Mouse (Mus musculus) brown adipose tissue, adult 24 weeks (tissue): Measurements from ENCODE around the gene Fscn3. TPM values are rescaled to one million over a fixed set of nuclear protein-coding genes. Genes with fewer than 3 reads are reported as not detected.

Experiments used
- H3K27ac ChIP-seq: fragments of 200-500 bp; replicated peaks from 2 replicates; pipeline ENCODE4 v1.5.1; 2012; ENCODE audit warnings: low read depth, mild to moderate bottlenecking, low read length
- H3K4me1 ChIP-seq: fragments of 200-500 bp; 2 replicates; pipeline ENCODE4 v1.6.1; 2012; ENCODE audit warnings: low read length, mixed read lengths; ENCODE audit not compliant: control insufficient read depth, insufficient read depth, insufficient read length
- H3K4me3 ChIP-seq: fragments of 200-500 bp; 2 replicates; pipeline ENCODE4 v1.5.1; 2012; ENCODE audit warnings: low read depth, mild to moderate bottlenecking, low read length, moderate library complexity; ENCODE audit not compliant: insufficient read depth
- polyA plus RNA-seq: library from polyadenylated mRNA; stranded (reverse); fragments of >200 nt; gene quantifications from 2 replicates; pipeline ENCODE4 v1.2.4, GENCODE M21; 2012; ENCODE audit not compliant: missing spikeins, insufficient read depth, insufficient read length

Fscn3 gene
- polyA plus RNA-seq, 1 experiment = not detected

DNA sequence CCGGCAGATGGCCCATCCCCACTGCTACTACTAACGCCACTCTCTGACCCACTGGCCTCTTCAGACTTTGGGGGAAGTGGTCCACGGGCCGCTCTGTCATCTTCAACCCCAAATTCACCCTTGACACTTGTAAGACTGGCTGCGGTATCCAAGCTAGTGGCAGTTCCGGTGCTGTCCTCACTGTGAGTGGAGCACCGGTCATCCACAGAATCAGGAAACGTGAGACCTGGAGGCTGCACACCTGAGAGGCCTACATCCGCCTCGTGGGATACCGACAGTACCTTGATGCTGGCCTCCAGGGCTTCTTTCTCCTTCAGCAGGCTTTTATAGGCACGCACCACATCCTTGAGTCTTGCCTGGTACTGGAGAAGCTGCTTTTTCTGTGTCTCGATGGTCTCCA, 6.7 kb upstream of the Fscn3 start:
- peak overlapping the region; percentile 74 for H3K27ac ChIP-seq
- H3K4me3 ChIP-seq = peak overlapping the region; percentile 91
- peaks cover 26% of the 10 kb centered on the region for H3K4me1 ChIP-seq

DNA sequence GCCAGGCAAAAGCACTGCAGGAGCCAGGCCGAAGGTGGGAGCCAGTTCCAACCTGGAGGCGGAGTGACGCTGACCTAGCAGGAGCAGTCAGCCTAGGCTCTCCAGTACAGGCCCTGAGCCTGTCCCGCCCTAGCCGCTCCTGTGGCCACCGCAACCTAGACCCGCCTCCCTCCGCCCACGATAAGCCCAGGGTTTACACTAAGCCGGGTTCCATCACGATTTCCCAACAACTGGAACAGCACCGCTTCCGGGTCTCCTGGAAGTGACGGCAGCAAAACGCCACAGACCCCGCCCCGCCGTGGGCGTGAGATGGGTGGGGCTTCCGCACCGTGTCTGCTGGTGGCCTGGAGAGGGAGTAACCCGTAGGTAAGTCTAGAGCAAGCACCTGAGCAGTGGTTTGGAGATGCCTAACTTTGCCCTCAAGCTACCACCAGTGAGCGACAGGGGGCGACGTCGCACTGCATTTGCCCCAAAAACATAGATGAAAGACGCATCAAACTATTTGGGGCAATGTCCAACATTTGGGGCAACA, 6.1 kb upstream of the Fscn3 start:
- H3K4me3 ChIP-seq = peak overlapping the region; percentile 91
- peaks cover 26% of the 10 kb centered on the region for H3K4me1 ChIP-seq
- H3K27ac ChIP-seq = peak overlapping the region; percentile 74

DNA sequence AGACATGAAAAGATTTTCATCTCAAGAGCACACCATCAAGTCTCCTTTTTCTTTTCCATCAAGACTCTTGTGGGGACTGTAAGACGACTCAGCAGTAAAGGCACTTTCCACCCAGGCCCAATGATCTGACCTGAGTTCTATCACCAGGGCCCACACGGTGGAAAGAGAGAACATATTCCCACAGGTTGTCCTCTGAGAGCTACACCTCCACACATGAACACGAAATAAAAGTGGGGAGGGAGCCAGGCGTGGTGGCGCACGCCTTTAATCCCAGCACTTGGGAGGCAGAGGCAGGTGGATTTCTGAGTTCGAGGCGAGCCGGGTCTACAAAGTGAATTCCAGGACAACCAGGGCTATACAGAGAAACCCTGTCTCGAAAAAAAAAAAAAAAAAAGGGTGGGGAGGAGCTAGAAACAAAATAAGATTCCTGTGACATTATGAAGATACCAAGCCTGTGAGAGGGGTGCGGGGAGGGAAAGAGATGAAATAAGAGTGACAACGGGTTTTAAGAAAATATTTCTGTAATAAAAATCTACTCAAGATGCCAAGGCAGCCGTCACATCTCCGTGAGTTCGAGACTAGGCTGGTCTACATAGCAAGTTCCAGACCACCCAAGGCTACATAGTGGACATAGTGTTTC, 4.8 kb upstream of the Fscn3 start:
- Histone ChIP-seq H3K4me1 (peaks cover 24% of the 10 kb centered on the region), H3K27ac (0 out of 2 replicates have a peak overlapping the region, but pooled peaks have one; percentile 40), H3K4me3 (peak overlapping the region; percentile 27)

DNA sequence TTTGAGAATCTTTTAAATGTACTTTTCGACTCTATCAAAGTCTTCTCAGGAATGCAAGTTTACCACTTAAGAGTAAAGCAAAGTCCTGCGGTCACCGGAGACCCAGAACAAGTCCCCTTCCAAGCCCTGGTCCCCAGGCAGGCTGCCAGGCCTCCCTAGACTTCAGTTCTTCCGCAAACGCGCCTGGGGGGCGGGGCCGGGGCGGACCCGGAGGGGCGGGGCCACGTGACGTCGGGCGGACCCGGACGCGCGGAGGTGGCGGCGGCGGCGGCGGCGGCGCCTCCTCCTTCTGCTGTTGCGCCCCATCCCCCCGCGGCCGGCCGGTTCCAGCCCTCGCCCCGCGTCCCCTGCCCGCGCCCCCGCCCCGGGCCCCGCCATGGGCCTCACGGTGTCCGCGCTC, 4.3 kb upstream of the Fscn3 start, which contains the start of gene Arf5:
Gene Arf5, plus strand, starts transcription at position 248 of the 400 bp plus-strand sequence.
- peaks cover 24% of the 10 kb centered on the region for H3K4me1 ChIP-seq
- peak within 1 kb of the TSS; percentile 64 for H3K27ac ChIP-seq
- H3K4me3 ChIP-seq = peak within 1 kb of the TSS; percentile 93

DNA sequence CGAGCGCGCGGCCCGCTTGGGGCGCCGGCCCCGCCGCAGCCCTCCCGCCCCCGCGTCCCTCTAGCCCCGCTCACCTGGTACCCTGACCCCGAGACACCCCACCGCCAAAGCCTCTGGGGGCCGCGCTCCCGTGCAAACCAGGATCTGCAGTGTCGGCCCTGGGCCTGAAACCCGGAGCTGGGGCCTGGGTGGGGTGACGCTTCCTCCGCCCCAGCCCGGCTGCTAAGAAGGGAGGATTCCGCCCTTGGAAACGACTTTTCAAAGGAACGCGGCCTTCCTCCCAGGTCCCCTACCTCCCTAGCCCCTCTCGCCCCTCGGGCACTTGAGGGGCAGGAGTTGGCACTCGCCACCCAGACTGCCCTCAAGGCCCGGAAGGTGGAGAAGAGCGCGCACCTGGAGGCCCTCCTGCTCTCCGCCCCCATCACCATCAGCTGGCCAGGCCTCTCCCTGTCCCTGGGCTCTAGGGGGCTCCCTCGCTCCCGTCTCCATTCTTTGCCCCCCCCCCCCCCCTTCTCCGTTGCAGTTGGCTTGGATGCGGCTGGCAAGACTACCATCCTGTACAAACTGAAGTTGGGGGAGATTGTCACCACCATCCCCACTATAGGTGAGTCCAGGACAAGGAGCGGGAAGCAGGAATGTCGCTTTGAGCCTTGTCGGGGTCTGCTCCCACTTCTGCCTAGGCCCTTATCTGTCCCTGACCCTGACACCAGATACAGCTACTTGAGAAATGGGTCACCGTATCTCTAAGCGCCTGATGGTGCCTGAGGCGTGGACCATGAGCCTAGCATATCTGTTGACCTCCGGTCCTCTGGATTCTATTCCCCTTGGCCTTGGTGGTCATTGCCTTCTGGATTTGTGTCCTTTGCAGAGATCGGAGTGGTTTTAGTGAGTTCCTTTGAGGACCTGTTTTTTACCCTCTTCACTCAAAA, 3.6 kb upstream of the Fscn3 start:
- H3K4me1 ChIP-seq = peaks cover 18% of the 10 kb centered on the region
- H3K4me3 ChIP-seq = peak overlapping the region; percentile 93
- peak overlapping the region; percentile 64 for H3K27ac ChIP-seq

DNA sequence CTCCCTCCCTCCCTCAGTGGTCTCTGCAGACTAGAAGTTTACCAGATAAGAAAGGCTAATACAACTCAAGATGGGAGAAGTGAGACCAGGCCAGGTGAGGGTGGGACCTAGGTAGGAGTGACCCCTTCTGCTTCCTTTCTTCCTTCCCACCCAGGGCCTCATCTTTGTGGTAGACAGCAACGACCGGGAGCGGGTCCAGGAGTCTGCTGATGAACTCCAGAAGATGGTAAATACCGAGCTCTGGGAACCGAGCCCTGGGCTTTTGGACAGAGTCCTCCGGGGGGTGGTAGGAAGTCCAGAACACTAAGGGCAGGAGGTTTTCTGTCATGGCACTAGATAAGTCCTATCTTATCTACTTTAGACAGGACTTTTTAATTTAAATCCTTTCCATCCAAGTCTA, 2.6 kb upstream of the Fscn3 start:
- Histone ChIP-seq H3K4me3 (0 out of 2 replicates have a peak overlapping the region, but pooled peaks have one; percentile 93), H3K4me1 (peaks cover 11% of the 10 kb centered on the region), H3K27ac (no peak overlapping the region)

DNA sequence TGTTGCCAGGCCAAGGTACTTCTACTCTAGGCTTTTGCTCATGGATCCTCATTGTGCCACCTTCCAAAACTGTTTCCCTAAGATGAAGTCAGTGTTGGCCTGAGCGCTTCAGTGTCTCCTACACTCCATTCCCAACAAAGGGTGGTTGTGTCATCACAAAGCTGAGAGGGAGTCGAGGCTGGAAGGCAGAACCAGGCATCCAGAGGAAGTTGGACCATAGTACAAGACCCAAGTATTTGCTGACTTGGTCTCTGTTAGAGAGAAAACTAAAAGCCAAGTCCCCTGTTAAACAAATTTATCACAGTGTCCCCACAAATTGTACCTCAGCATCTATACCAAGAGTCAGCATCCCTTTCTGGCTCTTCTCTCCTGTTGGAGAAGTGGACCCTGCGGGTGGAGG, 701 bp downstream of the Fscn3 start, which contains the start of gene Gcc1:
Gene Gcc1, minus strand, starts transcription at position 101 of the 400 bp plus-strand sequence.
- H3K27ac ChIP-seq = no peak within 1 kb of the TSS
- no peak within 1 kb of the TSS for H3K4me3 ChIP-seq
- peaks cover 3% of the 10 kb centered on the region for H3K4me1 ChIP-seq

DNA sequence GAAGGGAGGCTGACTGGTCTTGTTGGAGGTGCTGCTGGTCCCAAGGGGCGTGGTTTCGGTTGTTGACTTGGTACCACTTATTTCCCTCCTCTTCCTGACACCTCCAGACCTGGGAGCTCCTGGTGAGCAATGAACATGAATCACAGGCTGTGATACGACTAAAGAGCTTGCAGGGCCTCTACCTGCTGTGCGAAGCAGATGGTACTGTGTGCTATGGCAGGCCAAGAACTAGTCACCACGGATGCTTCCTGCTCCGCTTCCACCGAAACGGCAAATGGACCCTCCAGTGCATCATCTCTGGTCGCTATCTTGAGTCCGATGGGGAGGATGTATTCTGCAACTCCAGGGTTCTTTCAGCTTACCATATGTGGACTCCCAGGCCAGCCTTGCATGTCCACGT, 2.3 kb downstream of the Fscn3 start:
- no peak overlapping the region for H3K27ac ChIP-seq
- no peaks in the 10 kb centered on the region for H3K4me1 ChIP-seq
- no peak overlapping the region for H3K4me3 ChIP-seq

DNA sequence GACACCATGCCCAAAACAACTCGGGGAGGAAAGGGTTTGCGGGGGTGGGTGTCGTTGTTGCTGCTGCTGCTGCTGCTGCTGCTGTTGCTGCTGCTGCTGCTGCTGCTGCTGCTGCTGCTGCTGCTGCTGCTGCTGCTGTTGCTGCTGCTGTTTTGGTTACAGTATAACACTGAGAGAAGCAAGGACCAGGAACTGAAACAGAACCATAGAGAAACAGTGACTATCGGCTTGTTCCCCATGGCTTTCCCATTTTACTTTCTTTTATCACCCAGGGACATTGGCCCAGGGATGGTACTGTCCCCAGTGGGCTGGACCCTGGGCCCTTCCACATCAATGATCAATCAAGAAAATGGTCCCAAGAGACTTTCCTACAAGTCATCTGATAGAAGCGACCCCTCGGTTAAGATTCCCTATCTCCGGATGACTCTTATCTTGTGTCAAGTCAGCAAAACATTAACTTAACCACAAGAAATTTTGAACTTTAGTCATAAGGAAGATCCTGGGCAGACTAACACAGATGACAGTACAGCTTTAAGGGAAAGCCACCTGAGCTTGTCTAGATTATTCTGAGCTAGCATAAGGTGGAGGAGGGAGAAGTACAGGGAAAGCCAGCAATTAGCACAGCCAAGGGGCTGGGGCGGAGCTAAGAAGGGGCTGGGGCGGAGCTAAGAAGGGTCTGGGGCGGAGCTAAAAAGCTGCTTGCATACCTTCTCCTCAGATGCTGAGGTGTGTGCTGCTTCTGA, 3.4 kb downstream of the Fscn3 start:
- Histone ChIP-seq H3K27ac (0 out of 2 replicates have a peak overlapping the region, but pooled peaks have one; percentile 13), H3K4me3 (no peak overlapping the region), H3K4me1 (no peaks in the 10 kb centered on the region)

DNA sequence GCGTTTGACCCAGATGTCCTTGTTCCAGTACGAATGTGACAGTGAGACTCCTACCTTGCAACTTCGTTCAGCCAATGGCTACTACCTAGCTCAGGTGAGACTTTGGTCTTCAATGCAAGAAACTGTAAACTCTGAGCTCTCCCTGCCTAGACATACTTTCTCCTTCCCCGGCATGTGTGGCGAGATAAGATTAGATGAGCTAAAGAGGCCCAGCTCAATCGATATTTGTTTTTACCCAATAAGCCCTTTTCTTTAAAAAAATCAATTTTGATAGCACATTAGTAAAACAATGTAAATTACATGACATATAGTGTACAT, 3.9 kb downstream of the Fscn3 start:
- Histone ChIP-seq H3K4me3 (no peak overlapping the region), H3K4me1 (no peaks in the 10 kb centered on the region), H3K27ac (no peak overlapping the region)

DNA sequence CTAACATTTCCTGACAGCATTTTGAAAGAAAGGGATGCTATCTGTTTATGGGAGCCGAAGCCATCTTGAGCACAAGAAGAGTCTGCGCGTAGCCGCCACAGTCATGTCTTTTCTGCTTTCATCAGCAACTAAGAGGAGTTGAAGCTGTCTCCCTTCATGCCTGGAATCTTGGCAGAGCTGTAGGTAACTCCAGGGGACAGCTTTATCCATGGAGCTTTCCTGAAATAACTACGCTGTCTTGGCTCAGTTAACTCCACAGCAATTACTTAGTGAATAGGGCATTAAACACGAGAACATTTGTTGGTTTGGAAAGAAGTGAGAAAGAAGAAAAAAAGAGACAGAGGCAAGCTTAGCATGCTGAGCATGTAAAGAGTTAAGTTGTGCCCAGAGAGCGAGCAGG, 20.3 kb downstream of the Fscn3 start:
- no peaks in the 10 kb centered on the region for H3K4me1 ChIP-seq
- H3K27ac ChIP-seq = no peak overlapping the region
- H3K4me3 ChIP-seq = no peak overlapping the region

DNA sequence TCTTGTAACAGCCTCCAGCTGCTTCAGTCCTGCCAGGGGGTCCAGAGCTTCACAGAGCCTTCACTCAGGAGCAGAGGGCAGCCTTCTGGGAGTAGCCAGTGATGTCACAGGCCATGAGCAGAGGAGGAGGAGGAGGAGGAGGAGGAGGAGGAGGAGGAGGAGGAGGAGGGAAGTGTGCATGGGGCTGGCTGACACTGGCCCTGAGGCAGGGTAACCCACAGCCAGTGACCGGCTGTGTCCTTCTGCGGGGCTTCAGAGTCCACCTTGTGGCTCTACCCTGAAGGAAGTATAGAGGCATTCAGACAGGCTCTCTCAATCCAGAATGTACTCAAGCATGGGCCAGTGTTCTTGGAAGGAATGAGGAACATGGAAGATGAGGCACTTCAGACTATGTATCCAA, 21.7 kb downstream of the Fscn3 start, which contains the start of gene Pax4:
Gene Pax4, minus strand, starts transcription at position 101 of the 400 bp plus-strand sequence.
- H3K4me1 ChIP-seq = no peaks in the 10 kb centered on the region
- H3K4me3 ChIP-seq = no peak within 1 kb of the TSS
- no peak within 1 kb of the TSS for H3K27ac ChIP-seq

DNA sequence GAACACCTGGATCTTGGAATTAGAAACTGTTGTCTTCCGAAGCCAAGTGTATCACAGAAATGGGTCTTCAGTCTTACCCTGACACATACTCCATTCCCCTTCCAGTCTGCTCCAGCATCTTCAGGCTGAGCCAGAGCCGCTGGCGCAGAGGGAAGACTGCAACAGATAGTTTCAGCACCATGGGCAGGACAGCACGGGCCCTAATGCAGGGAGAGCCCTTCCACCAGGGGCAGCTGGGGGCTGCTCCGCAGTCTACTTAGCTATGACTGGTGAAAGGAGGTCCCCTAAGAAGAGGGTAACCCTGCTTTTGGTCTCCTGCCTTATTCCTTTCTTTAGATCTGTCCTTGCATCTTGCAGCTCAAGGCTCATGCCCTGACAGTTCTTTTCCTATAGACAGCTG, 22.9 kb downstream of the Fscn3 start:
- Histone ChIP-seq H3K27ac (no peak overlapping the region), H3K4me3 (no peak overlapping the region), H3K4me1 (no peaks in the 10 kb centered on the region)

DNA sequence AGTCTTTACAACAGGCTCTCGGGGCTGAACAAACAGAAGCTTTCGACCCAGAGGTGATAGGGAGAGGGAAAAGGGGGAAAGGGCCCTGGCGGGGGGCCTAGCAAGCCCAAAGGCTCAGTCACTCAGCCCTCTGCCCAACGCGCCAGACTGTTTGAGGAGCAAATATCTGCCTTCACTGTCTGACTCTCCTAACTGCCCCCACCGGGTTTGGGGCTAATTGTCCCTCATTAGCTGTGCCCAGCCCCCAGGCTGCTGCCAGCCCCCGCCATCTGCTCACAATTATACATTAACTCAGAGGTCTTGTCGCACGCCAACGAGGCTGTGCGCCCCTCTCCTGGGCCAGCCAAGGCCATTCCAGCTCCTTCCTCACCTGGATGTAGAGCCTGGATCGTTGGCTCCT, 23.4 kb downstream of the Fscn3 start:
- Histone ChIP-seq H3K4me1 (no peaks in the 10 kb centered on the region), H3K4me3 (no peak overlapping the region), H3K27ac (no peak overlapping the region)

DNA sequence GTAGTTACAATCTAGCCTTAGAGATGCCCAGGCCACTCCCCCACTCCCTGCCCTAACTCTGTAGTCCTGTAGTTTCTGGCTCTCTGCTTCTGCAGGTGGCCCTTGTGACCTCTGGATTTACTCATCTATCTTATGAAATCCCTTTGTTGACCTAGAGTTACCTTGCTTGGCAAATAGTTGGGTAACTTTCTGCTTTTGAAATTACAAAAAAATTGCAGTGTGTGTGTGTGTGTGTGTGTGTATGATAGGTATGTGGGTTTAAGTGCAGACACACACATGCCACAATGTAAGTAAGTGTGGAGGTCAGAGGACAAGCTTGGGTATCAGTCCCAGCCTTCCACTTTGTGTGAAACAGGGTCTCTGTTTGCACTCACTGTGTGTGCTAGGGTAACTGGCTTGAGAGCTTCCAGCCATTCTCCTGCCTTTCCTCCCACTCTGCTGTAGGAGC, 31.7 kb downstream of the Fscn3 start:
- Histone ChIP-seq H3K27ac (no peak overlapping the region), H3K4me3 (no peak overlapping the region), H3K4me1 (no peaks in the 10 kb centered on the region)
